Mouse (Mus musculus): ENCODE results near the gene Tent5b. TPM values are rescaled to one million over a fixed set of nuclear protein-coding genes. Genes with fewer than 3 reads are reported as not detected.

The Tent5b gene
- total RNA-seq, 2 experiments from 2014 or later = not detected

Other genes with a start within 250 kb of the Tent5b start
- 10.2 and 11.7 TPM in 2 replicates for gene Map3k6, start 239.3 kb upstream of the Tent5b start, total RNA-seq (2015)
- gene Map3k6, start 239.3 kb upstream of the Tent5b start, total RNA-seq (2017) = 9.1 and 13.4 TPM in 2 replicates
- gene Sytl1, start 217.0 kb upstream of the Tent5b start, total RNA-seq (2015) = 1.9 and 2.5 TPM in 2 replicates
- gene Sytl1, start 217.0 kb upstream of the Tent5b start, total RNA-seq (2017) = 2.1 and 3.7 TPM in 2 replicates
- 34.2 and 38.5 TPM in 2 replicates for gene Tmem222, start 202.3 kb upstream of the Tent5b start, total RNA-seq (2015)
- 13.3 and 15.0 TPM in 2 replicates for gene Tmem222, start 202.3 kb upstream of the Tent5b start, total RNA-seq (2017)
- gene Wdtc1, start 126.7 kb upstream of the Tent5b start, total RNA-seq (2015) = 16.5 and 18.5 TPM in 2 replicates
- 11.6 and 14.1 TPM in 2 replicates for gene Wdtc1, start 126.7 kb upstream of the Tent5b start, total RNA-seq (2017)
- 20.3 and 23.1 TPM in 2 replicates for gene Slc9a1, start 110.4 kb upstream of the Tent5b start, total RNA-seq (2015)
- gene Slc9a1, start 110.4 kb upstream of the Tent5b start, total RNA-seq (2017) = 11.0 and 11.6 TPM in 2 replicates
- gene Trnp1, start 18.4 kb downstream of the Tent5b start, total RNA-seq (2015) = not detected in 2 replicates
- not detected in 2 replicates for gene Trnp1, start 18.4 kb downstream of the Tent5b start, total RNA-seq (2017)
- gene Kdf1, start 38.8 kb downstream of the Tent5b start, total RNA-seq (2015) = not detected in 2 replicates
- not detected in 2 replicates for gene Kdf1, start 38.8 kb downstream of the Tent5b start, total RNA-seq (2017)
- 76.9 and 82.3 TPM in 2 replicates for gene Nudc, start 65.9 kb downstream of the Tent5b start, total RNA-seq (2015)
- 114 and 120 TPM in 2 replicates for gene Nudc, start 65.9 kb downstream of the Tent5b start, total RNA-seq (2017)
- 0.23 and 1.5 TPM in 2 replicates for gene Nr0b2, start 73.2 kb downstream of the Tent5b start, total RNA-seq (2015)
- gene Nr0b2, start 73.2 kb downstream of the Tent5b start, total RNA-seq (2017) = 0.20 TPM in 1 of 2 replicates, not detected in the other
- gene Gpatch3, start 94.6 kb downstream of the Tent5b start, total RNA-seq (2015) = 2.7 and 3.7 TPM in 2 replicates
- gene Gpatch3, start 94.6 kb downstream of the Tent5b start, total RNA-seq (2017) = 32.6 and 40.2 TPM in 2 replicates
- 14.0 and 15.1 TPM in 2 replicates for gene Gpn2, start 104.2 kb downstream of the Tent5b start, total RNA-seq (2015)
- gene Gpn2, start 104.2 kb downstream of the Tent5b start, total RNA-seq (2017) = 12.8 and 15.5 TPM in 2 replicates
- 2.5 and 4.1 TPM in 2 replicates for gene Sfn, start 122.0 kb downstream of the Tent5b start, total RNA-seq (2015)
- 1.2 and 4.0 TPM in 2 replicates for gene Sfn, start 122.0 kb downstream of the Tent5b start, total RNA-seq (2017)
- gene Zdhhc18, start 170.0 kb downstream of the Tent5b start, total RNA-seq (2015) = 15.0 and 29.5 TPM in 2 replicates
- 9.3 and 12.2 TPM in 2 replicates for gene Zdhhc18, start 170.0 kb downstream of the Tent5b start, total RNA-seq (2017)
- 7.5 and 7.8 TPM in 2 replicates for gene Pigv, start 192.5 kb downstream of the Tent5b start, total RNA-seq (2015)
- gene Pigv, start 192.5 kb downstream of the Tent5b start, total RNA-seq (2017) = 7.2 and 7.9 TPM in 2 replicates

Measured in megakaryocyte, adult 5-6 weeks (primary cell).